Mouse (Mus musculus) hindbrain, embryonic 16.5 days (tissue): Measurements from ENCODE around the gene Cspg4. TPM values are rescaled to one million over a fixed set of nuclear protein-coding genes. Genes with fewer than 3 reads are reported as not detected.

Experiments used
- ATAC-seq: fragments of 200-750 bp; cut with Nextera tagmentation; 2 replicates; pipeline ENCODE4 v1.8.0; 2017; ENCODE audit warnings: moderate TSS enrichment, moderate library complexity
- H3K27ac ChIP-seq: fragments of 300-500 bp; sonication (generic); 2 replicates; pipeline ENCODE4 v1.5.1; 2014; ENCODE audit warnings: low read depth, mild to moderate bottlenecking, control low read depth, low read length, moderate library complexity
- H3K27me3 ChIP-seq: fragments of 300-500 bp; sonication (generic); replicated peaks from 2 replicates; pipeline ENCODE4 v1.6.1; 2014; ENCODE audit warnings: low read length; ENCODE audit not compliant: control insufficient read depth, insufficient read depth
- H3K36me3 ChIP-seq: fragments of 300-500 bp; sonication (generic); 2 replicates; pipeline ENCODE4 v1.6.1; 2014; ENCODE audit warnings: mild to moderate bottlenecking, low read length, moderate library complexity, mixed read lengths; ENCODE audit not compliant: control insufficient read depth, insufficient read depth
- H3K4me1 ChIP-seq: fragments of 300-500 bp; sonication (generic); 2 replicates; pipeline ENCODE4 v1.6.1; 2014; ENCODE audit warnings: low read depth, low read length; ENCODE audit not compliant: control insufficient read depth, insufficient read depth
- H3K4me2 ChIP-seq: fragments of 300-500 bp; sonication (generic); 2 replicates; pipeline ENCODE4 v1.6.1; 2014; ENCODE audit warnings: mild to moderate bottlenecking, low read length, control low read depth, moderate library complexity
- H3K4me3 ChIP-seq: fragments of 300-500 bp; sonication (generic); 2 replicates; pipeline ENCODE4 v1.5.1; 2014; ENCODE audit warnings: mild to moderate bottlenecking, low read length, control low read depth, moderate library complexity
- H3K9ac ChIP-seq: fragments of 300-500 bp; sonication (generic); 2 replicates; pipeline ENCODE4 v1.6.1; 2014; ENCODE audit warnings: low read depth, mild to moderate bottlenecking, control low read depth, low read length, moderate library complexity
- H3K9me3 ChIP-seq: fragments of 300-500 bp; sonication (generic); 2 replicates; pipeline ENCODE4 v1.6.1; 2014; ENCODE audit warnings: mild to moderate bottlenecking, low read length, moderate library complexity; ENCODE audit not compliant: control insufficient read depth
- WGBS: fragments of 180-500 bp; shearing (Covaris S2); extraction: QIAGEN DNeasy Blood & Tissue Kit; methylation state at CpG from one replicate; pipeline ENCODE4 v1.1.7; 2014; 5-methylcytosine and 5-hydroxymethylcytosine counted together
- polyA plus RNA-seq: library from polyadenylated mRNA; unstranded; fragments of >200 nt; fragmentation: Nextera tagmentation; extraction: Ambion mirVana; gene quantifications from 2 replicates; pipeline ENCODE4 v1.2.1, GENCODE M21; 2015

The Cspg4 gene
- polyA plus RNA-seq, 1 experiment from 2014 or later: 10.8 TPM

DNA sequence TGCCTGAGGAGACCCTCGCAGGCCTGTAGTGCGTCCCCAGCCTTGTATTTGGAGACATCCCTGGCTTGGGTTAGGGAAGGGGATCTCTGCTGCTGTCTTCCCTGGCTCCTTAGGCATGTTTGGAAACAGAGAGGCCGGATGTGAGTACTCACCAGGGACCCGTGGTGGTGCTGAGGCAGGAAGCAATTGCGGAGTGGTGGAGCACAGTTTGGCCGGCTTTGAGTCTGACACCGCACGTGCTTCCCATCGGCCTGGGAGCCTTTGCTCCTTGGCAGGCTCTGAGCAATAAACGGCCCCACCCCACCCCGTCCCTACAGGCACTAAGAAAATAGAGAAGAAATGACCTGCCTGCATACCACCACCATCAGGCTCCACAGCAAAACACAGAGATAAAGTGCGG, 18.0 kb downstream of the Cspg4 start:
- no peak overlapping the region for H3K4me3 ChIP-seq
- no peaks in the 10 kb centered on the region for H3K27me3 ChIP-seq
- H3K9ac ChIP-seq: no peak overlapping the region; the same call in 1 of the 2 replicates
- 81% methylated on average over 12 of the region's 12 CpGs for WGBS
- H3K4me1 ChIP-seq: no peaks in the 10 kb centered on the region; the same call in none of the 2 replicates
- H3K36me3 ChIP-seq: no peaks in the 10 kb centered on the region
- H3K9me3 ChIP-seq: no peaks in the 10 kb centered on the region
- no peak overlapping the region for H3K27ac ChIP-seq
- no peak overlapping the region for H3K4me2 ChIP-seq
- ATAC-seq: no peak

DNA sequence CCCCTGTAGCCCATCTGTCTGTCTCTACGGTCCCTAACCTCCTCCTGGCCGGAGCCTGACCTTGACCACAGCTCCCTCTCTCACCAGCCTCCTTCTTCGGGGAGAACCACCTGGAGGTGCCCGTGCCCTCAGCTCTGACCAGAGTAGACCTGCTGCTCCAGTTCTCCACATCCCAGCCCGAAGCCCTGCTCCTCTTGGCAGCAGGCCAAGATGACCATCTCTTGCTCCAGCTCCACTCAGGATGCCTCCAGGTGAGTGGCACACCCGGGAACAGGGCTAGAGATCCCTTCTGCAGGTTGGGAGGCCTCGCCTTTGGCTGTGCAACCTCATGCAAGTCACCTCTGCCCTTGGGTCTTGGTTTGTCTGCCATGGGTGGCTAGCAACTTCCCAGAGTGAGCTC, 18.6 kb downstream of the Cspg4 start:
- Histone ChIP-seq H3K27me3 (no peaks in the 10 kb centered on the region), H3K9ac (no peak overlapping the region), H3K4me3 (no peak overlapping the region), H3K36me3 (no peaks in the 10 kb centered on the region), H3K9me3 (no peaks in the 10 kb centered on the region), H3K27ac (no peak overlapping the region), H3K4me1 (no peaks in the 10 kb centered on the region; the same call in none of the 2 replicates), H3K4me2 (no peak overlapping the region)
- ATAC-seq: no peak
- WGBS: 83% methylated on average over 7 of the region's 7 CpGs

DNA sequence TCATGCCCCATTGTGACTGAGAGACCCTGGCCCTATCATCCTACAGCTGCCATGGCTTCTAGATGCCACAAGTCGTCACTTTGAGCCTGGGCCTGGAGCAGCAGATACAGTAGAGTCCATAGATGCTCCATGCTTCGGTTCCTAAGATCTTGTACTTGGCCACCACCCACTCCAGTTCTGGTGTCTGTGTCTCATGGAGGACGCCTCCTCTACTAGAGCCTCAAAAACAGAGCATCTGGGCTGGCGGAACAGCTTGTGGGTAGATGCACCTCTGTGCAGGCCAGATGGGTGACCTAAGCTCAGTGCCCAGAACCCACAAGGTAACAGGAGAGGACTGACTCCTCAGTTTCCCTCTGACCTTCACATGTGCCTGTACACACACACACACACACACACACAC, 19.5 kb downstream of the Cspg4 start:
- Histone ChIP-seq H3K36me3 (no peaks in the 10 kb centered on the region), H3K9ac (no peak overlapping the region), H3K27ac (no peak overlapping the region), H3K9me3 (no peaks in the 10 kb centered on the region), H3K4me1 (no peaks in the 10 kb centered on the region; the same call in none of the 2 replicates), H3K4me2 (no peak overlapping the region), H3K4me3 (no peak overlapping the region), H3K27me3 (no peaks in the 10 kb centered on the region)
- no peak for ATAC-seq
- WGBS: 89% methylated on average over 4 of the region's 4 CpGs

DNA sequence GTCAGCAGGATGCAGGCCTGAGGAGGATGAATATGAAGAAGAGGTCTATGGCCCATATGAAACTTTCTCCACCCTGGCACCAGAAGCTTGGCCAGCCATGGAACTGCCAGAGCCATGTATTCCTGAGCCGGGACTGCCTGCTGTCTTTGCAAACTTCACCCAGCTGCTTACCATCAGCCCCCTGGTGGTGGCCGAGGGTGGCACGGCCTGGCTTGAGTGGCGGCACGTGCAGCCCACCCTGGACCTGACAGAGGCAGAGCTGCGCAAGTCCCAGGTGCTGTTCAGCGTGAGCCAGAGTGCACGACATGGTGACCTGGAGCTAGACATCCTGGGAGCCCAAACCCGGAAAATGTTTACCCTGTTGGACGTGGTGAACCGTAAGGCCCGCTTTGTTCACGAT, 21.3 kb downstream of the Cspg4 start:
- H3K36me3 ChIP-seq: no peaks in the 10 kb centered on the region
- no peak overlapping the region for H3K4me2 ChIP-seq
- no peak overlapping the region for H3K4me3 ChIP-seq
- H3K27me3 ChIP-seq: no peaks in the 10 kb centered on the region; the same call in 1 of the 2 replicates
- H3K9me3 ChIP-seq: no peaks in the 10 kb centered on the region
- 62% methylated on average over 13 of the region's 13 CpGs for WGBS
- no peaks in the 10 kb centered on the region; the same call in none of the 2 replicates for H3K4me1 ChIP-seq
- no peak for ATAC-seq
- H3K27ac ChIP-seq: no peak overlapping the region
- H3K9ac ChIP-seq: no peak overlapping the region; the same call in 1 of the 2 replicates

DNA sequence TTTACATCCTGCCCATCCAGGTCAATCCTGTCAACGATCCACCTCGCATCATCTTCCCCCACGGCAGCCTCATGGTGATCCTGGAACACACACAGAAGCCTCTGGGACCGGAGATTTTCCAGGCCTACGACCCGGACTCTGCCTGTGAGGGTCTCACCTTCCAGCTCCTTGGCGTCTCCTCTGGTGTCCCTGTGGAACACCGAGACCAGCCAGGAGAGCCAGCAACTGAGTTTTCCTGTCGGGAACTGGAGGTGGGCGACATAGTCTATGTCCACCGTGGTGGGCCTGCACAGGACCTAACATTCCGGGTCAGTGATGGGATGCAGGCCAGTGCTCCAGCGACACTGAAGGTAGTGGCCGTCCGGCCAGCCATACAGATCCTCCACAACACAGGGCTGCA, 21.8 kb downstream of the Cspg4 start:
- Histone ChIP-seq H3K4me1 (no peaks in the 10 kb centered on the region; the same call in none of the 2 replicates), H3K27ac (no peak overlapping the region), H3K4me3 (no peak overlapping the region), H3K36me3 (no peaks in the 10 kb centered on the region), H3K27me3 (no peaks in the 10 kb centered on the region; the same call in 1 of the 2 replicates), H3K4me2 (no peak overlapping the region), H3K9ac (no peak overlapping the region; the same call in 1 of the 2 replicates), H3K9me3 (no peaks in the 10 kb centered on the region)
- WGBS: 91% methylated on average over 15 of the region's 15 CpGs
- no peak for ATAC-seq

DNA sequence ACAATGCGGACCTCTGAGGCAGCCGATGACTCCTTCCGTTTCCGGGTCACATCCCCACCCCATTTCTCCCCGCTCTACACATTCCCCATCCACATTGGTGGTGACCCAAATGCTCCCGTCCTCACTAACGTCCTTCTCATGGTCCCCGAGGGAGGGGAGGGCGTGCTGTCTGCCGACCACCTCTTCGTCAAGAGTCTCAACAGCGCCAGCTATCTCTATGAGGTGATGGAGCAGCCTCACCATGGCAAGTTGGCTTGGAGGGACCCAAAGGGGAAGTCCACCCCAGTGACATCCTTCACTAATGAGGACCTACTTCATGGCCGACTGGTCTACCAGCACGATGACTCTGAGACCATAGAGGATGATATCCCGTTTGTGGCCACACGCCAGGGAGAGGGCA, 22.7 kb downstream of the Cspg4 start:
- no peaks in the 10 kb centered on the region; the same call in 1 of the 2 replicates for H3K27me3 ChIP-seq
- H3K9me3 ChIP-seq: no peaks in the 10 kb centered on the region
- H3K4me3 ChIP-seq: no peak overlapping the region
- WGBS: 94% methylated on average over 16 of the region's 16 CpGs
- no peak for ATAC-seq
- no peak overlapping the region for H3K9ac ChIP-seq
- H3K4me1 ChIP-seq: no peaks in the 10 kb centered on the region; the same call in none of the 2 replicates
- no peaks in the 10 kb centered on the region for H3K36me3 ChIP-seq
- H3K4me2 ChIP-seq: no peak overlapping the region
- H3K27ac ChIP-seq: no peak overlapping the region

DNA sequence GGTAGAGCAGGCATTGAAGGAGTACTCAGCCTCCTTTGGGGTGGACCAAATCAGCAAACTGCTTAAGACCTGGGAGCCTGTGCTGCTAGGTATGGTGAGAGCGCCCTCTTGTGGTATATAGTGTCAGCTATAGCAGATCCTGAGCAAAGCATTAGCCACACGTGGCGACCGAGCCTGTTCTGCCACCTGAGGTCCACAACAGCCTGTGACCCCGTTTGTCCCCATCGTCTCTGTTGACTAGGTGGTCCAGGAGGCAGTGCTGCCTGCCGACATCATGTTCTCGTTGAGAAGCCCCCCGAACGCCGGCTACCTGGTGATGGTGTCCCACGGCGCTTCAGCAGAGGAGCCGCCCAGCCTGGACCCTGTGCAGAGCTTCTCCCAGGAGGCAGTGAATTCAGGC, 25.0 kb downstream of the Cspg4 start:
- H3K9ac ChIP-seq: peak overlapping the region; percentile 28
- peaks cover 7% of the 10 kb centered on the region; the same call in 1 of the 2 replicates for H3K4me1 ChIP-seq
- H3K27ac ChIP-seq: no peak overlapping the region
- ATAC-seq: peak; percentile 83
- no peaks in the 10 kb centered on the region; the same call in 1 of the 2 replicates for H3K27me3 ChIP-seq
- H3K36me3 ChIP-seq: no peaks in the 10 kb centered on the region
- WGBS: 6% methylated on average over 14 of the region's 14 CpGs
- H3K9me3 ChIP-seq: no peaks in the 10 kb centered on the region
- peak overlapping the region; percentile 27 for H3K4me3 ChIP-seq
- peak overlapping the region; percentile 57 for H3K4me2 ChIP-seq

DNA sequence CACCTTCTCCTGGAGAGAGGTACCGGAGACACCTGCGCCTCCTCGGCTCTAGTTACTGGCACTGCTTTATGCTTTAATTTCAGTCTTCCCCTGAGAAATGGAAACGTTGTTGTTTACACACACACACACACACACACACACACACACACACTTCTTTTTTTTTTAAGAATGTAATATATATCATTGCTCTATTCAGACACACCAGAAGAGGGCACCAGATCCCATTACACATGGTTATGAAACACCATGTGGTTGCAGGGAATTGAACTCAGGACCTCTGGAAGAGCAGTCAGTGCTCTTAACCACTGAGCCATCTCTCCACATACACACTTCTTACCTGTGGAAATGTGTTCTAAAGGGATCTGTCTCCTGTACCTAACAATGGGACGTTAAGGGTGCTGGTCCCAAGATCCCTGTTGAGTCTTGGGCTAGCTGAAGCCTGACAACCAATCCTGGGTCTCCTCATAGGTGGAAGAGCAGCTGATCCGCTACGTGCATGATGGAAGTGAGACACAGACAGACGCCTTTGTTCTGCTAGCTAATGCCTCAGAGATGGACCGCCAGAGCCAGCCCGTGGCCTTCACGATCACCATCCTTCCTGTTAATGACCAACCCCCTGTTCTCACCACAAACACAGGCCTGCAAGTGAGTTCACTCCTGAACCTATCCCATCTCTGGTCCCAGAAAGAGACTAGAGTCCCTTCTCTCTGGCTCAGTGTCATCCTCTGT, 25.9 kb downstream of the Cspg4 start:
- Histone ChIP-seq H3K27ac (no peak overlapping the region), H3K27me3 (no peaks in the 10 kb centered on the region; the same call in 1 of the 2 replicates), H3K36me3 (no peaks in the 10 kb centered on the region), H3K9ac (no peak overlapping the region), H3K9me3 (no peaks in the 10 kb centered on the region), H3K4me3 (no peak overlapping the region), H3K4me2 (no peak overlapping the region), H3K4me1 (peaks cover 7% of the 10 kb centered on the region; the same call in 1 of the 2 replicates)
- WGBS: 67% methylated on average over 11 of the region's 11 CpGs
- no peak for ATAC-seq

DNA sequence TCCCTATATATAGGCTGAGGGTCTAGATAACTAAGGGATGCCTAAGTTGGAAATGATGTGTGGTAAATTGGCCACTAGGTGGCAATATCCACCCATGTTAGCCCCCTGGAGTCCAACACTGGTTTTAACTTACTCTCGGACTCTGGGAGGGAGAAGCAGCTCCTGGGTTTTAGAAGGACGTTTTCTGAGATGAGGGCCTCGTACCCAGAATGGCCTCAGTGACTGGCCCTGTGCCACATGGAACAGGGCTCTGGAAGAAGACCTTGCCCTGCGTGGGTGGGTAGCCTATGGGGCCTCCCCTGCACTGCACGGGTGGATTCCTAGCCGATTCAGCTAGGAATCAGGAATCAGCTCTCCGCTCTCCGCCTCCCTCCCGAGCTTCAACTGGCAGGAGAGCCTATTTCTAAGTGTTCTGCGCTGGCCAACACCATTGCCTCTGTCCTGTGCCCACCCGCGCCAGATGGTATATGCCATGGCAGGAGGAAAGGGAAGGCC, 26.7 kb downstream of the Cspg4 start:
- 0 out of 2 replicates have a peak overlapping the region, but pooled peaks have one; percentile 12 for H3K4me3 ChIP-seq
- ATAC-seq: peak; percentile 79
- peak overlapping the region; percentile 43; the same call in 1 of the 2 replicates for H3K9ac ChIP-seq
- H3K4me1 ChIP-seq: peaks cover 7% of the 10 kb centered on the region; the same call in 1 of the 2 replicates
- peak overlapping the region; percentile 44 for H3K4me2 ChIP-seq
- no peak overlapping the region for H3K27ac ChIP-seq
- H3K27me3 ChIP-seq: no peaks in the 10 kb centered on the region; the same call in 1 of the 2 replicates
- H3K36me3 ChIP-seq: no peaks in the 10 kb centered on the region
- 29% methylated on average over 12 of the region's 12 CpGs for WGBS
- no peaks in the 10 kb centered on the region for H3K9me3 ChIP-seq
